Mouse (Mus musculus): ENCODE measurements around the gene Sntb2. TPM values are rescaled to one million over a fixed set of nuclear protein-coding genes. Genes with fewer than 3 reads are reported as not detected.

The Sntb2 gene
- polyA plus RNA-seq, 1 experiment from 2014 or later = 7.1 TPM

- Histone ChIP-seq H3K9me3 (no peaks in the 10 kb centered on the region), H3K4me3 (no peak overlapping the region), H3K4me1 (replicated peaks) (peaks cover 39% of the 10 kb centered on the region), H3K9ac (no peak overlapping the region), H3K36me3 (peaks cover 61% of the 10 kb centered on the region), H3K27ac (replicated peaks) (no peak overlapping the region), H3K4me2 (no peak overlapping the region), H3K27me3 (no peaks in the 10 kb centered on the region)
- no peak for ATAC-seq (ENCODE audit: low read depth)
- WGBS = 97% methylated on average over 8 of the region's 8 CpGs
Observed at GRCm38 (mm10) chr8:107052046-107052445, 116.5 kb downstream of the Sntb2 start.

- no peaks in the 10 kb centered on the region for H3K27me3 ChIP-seq
- ATAC-seq (ENCODE audit: low read depth) = peak; percentile 97
- peaks cover 51% of the 10 kb centered on the region for H3K36me3 ChIP-seq
- H3K9ac ChIP-seq = peak within 1 kb of the TSS; percentile 85
- no peaks in the 10 kb centered on the region for H3K9me3 ChIP-seq
- peak within 1 kb of the TSS; percentile 84 for H3K27ac ChIP-seq (replicated peaks)
- peak within 1 kb of the TSS; percentile 85 for H3K4me2 ChIP-seq
- H3K4me1 ChIP-seq (replicated peaks) = peaks cover 30% of the 10 kb centered on the region
- H3K4me3 ChIP-seq = peak within 1 kb of the TSS; percentile 96
- under 1% methylated on average over 88 of the region's 88 CpGs for WGBS
Observed at GRCm38 (mm10) chr8:107056076-107056972, 120.8 kb downstream of the Sntb2 start, which contains the start of the genes Cog8 and Nip7. Cog8 (minus strand) TSS chr8:107056689. Nip7 (plus strand) TSS chr8:107056877.

- peak; percentile 79; the same call in 1 of the 2 replicates for ATAC-seq (ENCODE audit: low read depth)
- under 1% methylated on average over 33 of the region's 33 CpGs for WGBS
Observed at GRCm38 (mm10) chr8:107056973-107057369, 121.4 kb downstream of the Sntb2 start.

GRCm38 (mm10) chr8:107062613-107063012 is 127.1 kb downstream of the Sntb2 start:
- ATAC-seq (ENCODE audit: low read depth) = no peak
- Histone ChIP-seq H3K4me2 (no peak overlapping the region), H3K27me3 (no peaks in the 10 kb centered on the region), H3K9ac (no peak overlapping the region), H3K36me3 (peaks cover 17% of the 10 kb centered on the region), H3K9me3 (no peaks in the 10 kb centered on the region), H3K4me1 (replicated peaks) (peaks cover 9% of the 10 kb centered on the region), H3K4me3 (no peak overlapping the region), H3K27ac (replicated peaks) (no peak overlapping the region)
- 94% methylated on average over 1 of the region's 1 CpGs for WGBS

More at GRCm38 (mm10) chr8:107056973-107057369, 121.4 kb downstream of the Sntb2 start:
- no peaks in the 10 kb centered on the region for H3K9me3 ChIP-seq
- H3K27me3 ChIP-seq = no peaks in the 10 kb centered on the region
- peak overlapping the region; percentile 85 for H3K4me2 ChIP-seq
- H3K27ac ChIP-seq (replicated peaks) = no peak overlapping the region
- peak overlapping the region; percentile 80 for H3K9ac ChIP-seq
- peak overlapping the region; percentile 96 for H3K4me3 ChIP-seq
- H3K36me3 ChIP-seq = peaks cover 45% of the 10 kb centered on the region
- peaks cover 30% of the 10 kb centered on the region for H3K4me1 ChIP-seq (replicated peaks)

GRCm38 (mm10) chr8:107065511-107066496 is 130.3 kb downstream of the Sntb2 start, which contains the start of gene Tmed6:
Tmed6 (minus strand) TSS chr8:107065644.
- 59% methylated on average over 17 of the region's 17 CpGs for WGBS
- Histone ChIP-seq H3K4me3 (no peak within 1 kb of the TSS), H3K4me1 (replicated peaks) (no peaks in the 10 kb centered on the region), H3K4me2 (no peak within 1 kb of the TSS), H3K9me3 (no peaks in the 10 kb centered on the region), H3K9ac (no peak within 1 kb of the TSS), H3K36me3 (peaks cover 23% of the 10 kb centered on the region), H3K27ac (replicated peaks) (no peak within 1 kb of the TSS), H3K27me3 (no peaks in the 10 kb centered on the region)
- no peak; the same call in 1 of the 2 replicates for ATAC-seq (ENCODE audit: low read depth)

Other genes starting within 250 kb of the Sntb2 start
- gene Has3, start 65.5 kb upstream of the Sntb2 start, polyA plus RNA-seq (2015; fragmentation: Nextera tagmentation; extraction: Ambion mirVana) = 0.47 and 0.74 TPM in 2 replicates
- gene Utp4, start 42.1 kb upstream of the Sntb2 start, polyA plus RNA-seq (2015; fragmentation: Nextera tagmentation; extraction: Ambion mirVana) = 42.2 and 46.9 TPM in 2 replicates
- gene Vps4a, start 95.5 kb downstream of the Sntb2 start, polyA plus RNA-seq (2015; fragmentation: Nextera tagmentation; extraction: Ambion mirVana) = 131 and 139 TPM in 2 replicates
- gene Pdf, start 112.9 kb downstream of the Sntb2 start, polyA plus RNA-seq (2015; fragmentation: Nextera tagmentation; extraction: Ambion mirVana) = 37.5 and 45.3 TPM in 2 replicates
- 42.4 TPM in 2 replicates for gene Cog8, start 120.9 kb downstream of the Sntb2 start, polyA plus RNA-seq (2015; fragmentation: Nextera tagmentation; extraction: Ambion mirVana)
- 61.4 and 75.9 TPM in 2 replicates for gene Nip7, start 121.1 kb downstream of the Sntb2 start, polyA plus RNA-seq (2015; fragmentation: Nextera tagmentation; extraction: Ambion mirVana)
- not detected in 2 replicates for gene Tmed6, start 129.9 kb downstream of the Sntb2 start, polyA plus RNA-seq (2015; fragmentation: Nextera tagmentation; extraction: Ambion mirVana)
- gene Terf2, start 160.8 kb downstream of the Sntb2 start, polyA plus RNA-seq (2015; fragmentation: Nextera tagmentation; extraction: Ambion mirVana) = 23.3 and 25.5 TPM in 2 replicates
- gene Cyb5b, start 214.9 kb downstream of the Sntb2 start, polyA plus RNA-seq (2015; fragmentation: Nextera tagmentation; extraction: Ambion mirVana) = 94.1 and 105 TPM in 2 replicates

Data from neural tube, embryonic 13.5 days (tissue).